Mouse (Mus musculus) WW6 (cell line): ENCODE measurements around the gene Cstf2t.

Source experiments
- DNase-seq: peaks from one replicate; pipeline ENCODE4 v3.0.0-alpha.2; 2013; ENCODE audit warnings: low read depth, low spot score

Cstf2t gene

GRCm38 (mm10) chr19:31082662-31083429 is at the start of gene Cstf2t:
Gene Cstf2t, plus strand, starts transcription at chr19:31082837.
- peak; percentile 92 for DNase-seq

- DNase-seq: no peak
Observed at GRCm38 (mm10) chr19:31038951-31039350, 43.7 kb upstream of the Cstf2t start.

- DNase-seq: no peak
Observed at GRCm38 (mm10) chr19:31040948-31041847, 41.4 kb upstream of the Cstf2t start.

GRCm38 (mm10) chr19:31046601-31047000 is 36.0 kb upstream of the Cstf2t start:
- peak; percentile 7 for DNase-seq

GRCm38 (mm10) chr19:31064740-31065139 is 17.9 kb upstream of the Cstf2t start:
- DNase-seq: no peak

- DNase-seq: no peak
Observed at GRCm38 (mm10) chr19:31065206-31065781, 17.3 kb upstream of the Cstf2t start.

GRCm38 (mm10) chr19:31073959-31074716 is 8.5 kb upstream of the Cstf2t start:
- no peak for DNase-seq

- DNase-seq: no peak
Observed at GRCm38 (mm10) chr19:31074717-31075063, 7.9 kb upstream of the Cstf2t start.

GRCm38 (mm10) chr19:31076106-31076505 is 6.5 kb upstream of the Cstf2t start:
- DNase-seq: no peak

GRCm38 (mm10) chr19:31078241-31078640 is 4.4 kb upstream of the Cstf2t start:
- DNase-seq: no peak

GRCm38 (mm10) chr19:31082226-31082625 is 411 bp upstream of the Cstf2t start:
- DNase-seq: no peak

- no peak for DNase-seq
Observed at GRCm38 (mm10) chr19:31083761-31084160, 1.1 kb downstream of the Cstf2t start.

GRCm38 (mm10) chr19:31097857-31098256 is 15.2 kb downstream of the Cstf2t start:
- DNase-seq: no peak

GRCm38 (mm10) chr19:31099369-31099768 is 16.7 kb downstream of the Cstf2t start:
- no peak for DNase-seq

GRCm38 (mm10) chr19:31104764-31105163 is 22.1 kb downstream of the Cstf2t start:
- no peak for DNase-seq

- DNase-seq: no peak
Observed at GRCm38 (mm10) chr19:31106036-31106435, 23.4 kb downstream of the Cstf2t start.

- no peak for DNase-seq
Observed at GRCm38 (mm10) chr19:31106835-31107554, 24.4 kb downstream of the Cstf2t start.

GRCm38 (mm10) chr19:31114690-31115089 is 32.1 kb downstream of the Cstf2t start:
- DNase-seq: no peak

- no peak for DNase-seq
Observed at GRCm38 (mm10) chr19:31124628-31125027, 42.0 kb downstream of the Cstf2t start.

GRCm38 (mm10) chr19:31132614-31133013 is 50.0 kb downstream of the Cstf2t start:
- DNase-seq: no peak

GRCm38 (mm10) chr19:31136316-31136715 is 53.7 kb downstream of the Cstf2t start:
- no peak for DNase-seq
